Mouse (Mus musculus) hindbrain, embryonic 15.5 days (tissue): ENCODE results near the gene Gria4. TPM values are rescaled to one million over a fixed set of nuclear protein-coding genes. Genes with fewer than 3 reads are reported as not detected.
"Not testable (repeated sequence)": the region's sequence is repeated elsewhere in the genome, so short reads cannot be mapped to it uniquely, and the experiment has no call there.

Experiments
- ATAC-seq: fragments of 200-750 bp; cut with Nextera tagmentation; 2 replicates; pipeline ENCODE4 v1.8.0; 2017; ENCODE audit warnings: low read depth, moderate number of reproducible peaks, moderate TSS enrichment; ENCODE audit not compliant: low FRiP score
- H3K27ac ChIP-seq: fragments of 300-500 bp; sonication (generic); replicated peaks from 2 replicates; pipeline ENCODE4 v1.5.1; 2015; ENCODE audit warnings: mild to moderate bottlenecking, inconsistent platforms
- H3K27me3 ChIP-seq: fragments of 300-500 bp; sonication (generic); 2 replicates; pipeline ENCODE4 v1.6.1; 2015; ENCODE audit warnings: control low read depth, inconsistent platforms
- H3K36me3 ChIP-seq: fragments of 300-500 bp; sonication (generic); 2 replicates; pipeline ENCODE4 v1.6.1; 2015; ENCODE audit warnings: control low read depth, inconsistent platforms
- H3K4me1 ChIP-seq: fragments of 300-500 bp; sonication (generic); replicated peaks from 2 replicates; pipeline ENCODE4 v1.6.1; 2015; ENCODE audit warnings: control low read depth, inconsistent platforms
- H3K4me2 ChIP-seq: fragments of 300-500 bp; sonication (generic); 2 replicates; pipeline ENCODE4 v1.6.1; 2015; ENCODE audit warnings: moderate library complexity, mild to moderate bottlenecking, inconsistent platforms
- H3K4me3 ChIP-seq: fragments of 300-500 bp; sonication (generic); 2 replicates; pipeline ENCODE4 v1.5.1; 2015; ENCODE audit warnings: mild to moderate bottlenecking, inconsistent platforms
- H3K9ac ChIP-seq: fragments of 300-500 bp; sonication (generic); 2 replicates; pipeline ENCODE4 v1.6.1; 2015; ENCODE audit warnings: inconsistent platforms
- H3K9me3 ChIP-seq: fragments of 300-500 bp; sonication (generic); 2 replicates; pipeline ENCODE4 v1.6.1; 2016; ENCODE audit warnings: control low read depth, inconsistent platforms
- WGBS: fragments of 180-500 bp; shearing (Covaris S2); methylation state at CpG from one replicate; pipeline ENCODE4 v1.1.7; 2015; 5-methylcytosine and 5-hydroxymethylcytosine counted together
- polyA plus RNA-seq: library from polyadenylated mRNA; unstranded; fragments of >200 nt; fragmentation: Nextera tagmentation; extraction: Ambion mirVana; gene quantifications from 2 replicates; pipeline ENCODE4 v1.2.1, GENCODE M21; 2015

Gria4 gene
- polyA plus RNA-seq: 33.6 and 39.4 TPM in 2 replicates

DNA sequence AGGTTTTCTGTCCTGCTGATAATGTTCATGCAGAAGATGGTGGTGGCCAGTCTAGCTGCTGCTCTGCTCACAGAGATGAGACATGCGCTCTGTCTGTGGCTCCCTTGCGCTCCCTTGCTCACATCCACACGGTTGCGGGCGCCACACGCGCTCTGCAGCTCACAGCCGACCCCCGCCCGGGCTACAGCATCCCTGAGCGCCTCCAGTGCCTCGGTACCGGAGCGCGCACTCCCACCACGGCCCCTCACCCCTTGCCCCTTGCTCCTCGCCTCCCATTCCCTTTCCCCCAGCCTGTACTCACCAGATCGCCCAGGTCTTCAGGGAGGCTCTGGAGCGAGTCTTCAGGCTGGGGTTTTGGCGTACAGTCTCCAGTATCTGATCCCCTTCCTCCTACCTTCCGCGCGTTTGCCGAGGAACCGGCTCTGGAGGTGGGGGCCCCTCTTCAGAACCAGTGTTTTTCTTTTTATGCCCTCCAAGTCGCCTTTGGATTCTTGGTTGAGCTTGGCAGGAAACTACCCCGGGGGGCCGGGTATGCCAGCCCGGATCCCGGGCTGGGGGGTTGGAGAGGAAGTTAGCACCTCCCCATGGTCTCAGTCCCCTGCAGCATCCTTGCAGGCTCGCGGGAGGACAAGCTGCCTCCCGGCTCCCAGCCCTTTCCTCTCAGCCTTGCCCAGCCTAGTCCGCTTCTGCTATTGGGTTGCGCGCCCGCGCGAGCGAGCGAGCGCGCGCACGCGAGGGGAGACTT lies at the start of gene Gria4:
TSS of gene Gria4 (minus strand) at position 691 of the 745 bp plus-strand sequence.
- H3K4me2 ChIP-seq: peak within 1 kb of the TSS; percentile 81
- H3K9ac ChIP-seq: peak within 1 kb of the TSS; percentile 95
- ATAC-seq: peak; percentile 94
- H3K9me3 ChIP-seq: no peaks in the 10 kb centered on the region
- H3K36me3 ChIP-seq: no peaks in the 10 kb centered on the region
- H3K4me1 ChIP-seq: peaks cover 6% of the 10 kb centered on the region; the same call in 1 of the 2 replicates
- peak within 1 kb of the TSS; percentile 99 for H3K27ac ChIP-seq
- under 1% methylated on average over 46 of the region's 46 CpGs for WGBS
- no peaks in the 10 kb centered on the region for H3K27me3 ChIP-seq
- peak within 1 kb of the TSS; percentile 94 for H3K4me3 ChIP-seq

DNA sequence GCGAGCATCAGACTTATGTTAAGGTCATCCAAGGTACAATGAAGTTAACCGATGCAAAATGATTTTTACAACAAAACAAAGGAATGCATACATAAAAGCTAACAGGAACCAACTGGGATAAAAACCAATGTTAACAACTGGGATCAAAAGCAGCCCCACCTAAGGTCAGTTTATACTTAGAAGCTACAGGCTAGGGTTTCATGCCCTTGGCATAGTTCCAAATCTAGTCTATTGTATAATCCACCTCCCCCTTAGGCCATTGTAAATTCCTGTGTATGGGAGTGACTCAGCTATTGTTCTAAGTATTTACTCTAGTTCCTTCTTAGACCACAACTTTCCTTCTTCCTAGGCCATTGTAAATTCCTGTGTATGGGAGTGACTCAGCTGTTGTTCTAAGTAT lies 14.9 kb upstream of the Gria4 start:
- H3K4me2 ChIP-seq, H3K36me3 ChIP-seq, H3K27me3 ChIP-seq, ATAC-seq, H3K27ac ChIP-seq, H3K4me1 ChIP-seq, H3K9me3 ChIP-seq, H3K4me3 ChIP-seq, H3K9ac ChIP-seq: not testable (repeated sequence)
- 78% methylated on average over 2 of the region's 2 CpGs for WGBS

DNA sequence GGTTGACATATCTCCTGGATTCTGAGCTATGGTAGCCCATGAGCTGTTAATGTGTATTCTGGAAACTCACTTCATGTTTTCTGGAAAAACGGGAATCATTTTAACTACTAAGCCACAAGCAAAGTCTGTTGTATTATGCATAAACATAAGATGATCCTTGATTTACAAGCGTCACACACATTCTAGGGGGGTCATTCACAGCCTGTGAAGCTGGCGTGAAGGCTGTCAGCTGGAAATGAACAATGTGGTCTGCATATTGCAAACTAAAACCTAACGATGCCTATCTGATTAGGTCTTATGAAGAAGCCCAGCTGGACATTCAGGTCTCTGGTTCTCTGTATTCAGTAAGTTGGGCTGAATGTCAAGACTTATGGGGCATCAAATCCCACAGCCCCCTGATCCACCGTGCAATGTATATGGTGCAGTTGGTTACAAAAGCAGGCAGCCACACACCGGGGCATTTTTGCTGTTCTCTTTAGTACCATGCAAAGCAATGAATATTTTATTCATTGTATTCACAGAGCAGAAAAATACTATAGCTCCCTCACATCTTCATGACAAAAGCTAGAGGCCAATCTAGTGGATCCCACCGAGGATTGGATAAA lies 7.2 kb upstream of the Gria4 start:
- no peaks in the 10 kb centered on the region for H3K36me3 ChIP-seq
- H3K4me3 ChIP-seq: no peak overlapping the region
- no peak for ATAC-seq
- 33% methylated on average over 7 of the region's 7 CpGs for WGBS
- no peak overlapping the region for H3K27ac ChIP-seq
- H3K4me2 ChIP-seq: no peak overlapping the region
- no peaks in the 10 kb centered on the region for H3K9me3 ChIP-seq
- no peak overlapping the region for H3K9ac ChIP-seq
- no peaks in the 10 kb centered on the region for H3K4me1 ChIP-seq
- no peaks in the 10 kb centered on the region for H3K27me3 ChIP-seq

DNA sequence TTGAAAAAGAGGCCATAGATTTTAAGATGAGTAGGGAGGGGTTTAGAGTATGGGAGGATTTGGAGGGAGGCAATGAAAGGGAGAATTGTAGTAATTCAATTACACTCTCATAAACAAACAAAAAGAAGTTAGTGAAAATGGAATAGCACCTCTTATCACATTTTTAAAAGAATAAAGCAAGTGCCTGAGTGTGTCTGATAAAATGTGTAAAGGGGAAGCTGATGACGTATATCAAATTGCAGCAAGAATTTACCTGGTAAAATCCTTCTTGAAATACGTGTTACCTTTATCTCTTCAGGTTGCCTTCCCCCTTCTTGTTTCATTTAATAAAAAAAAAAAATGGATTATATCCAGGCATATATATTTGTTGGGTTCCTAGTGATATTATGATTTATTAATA lies 1.4 kb upstream of the Gria4 start:
- Histone ChIP-seq H3K27me3 (no peaks in the 10 kb centered on the region), H3K36me3 (no peaks in the 10 kb centered on the region), H3K27ac (no peak overlapping the region), H3K4me1 (peaks cover 6% of the 10 kb centered on the region; the same call in 1 of the 2 replicates), H3K4me3 (no peak overlapping the region), H3K9ac (no peak overlapping the region), H3K4me2 (no peak overlapping the region), H3K9me3 (no peaks in the 10 kb centered on the region)
- no peak for ATAC-seq
- WGBS: 89% methylated on average over 2 of the region's 2 CpGs

DNA sequence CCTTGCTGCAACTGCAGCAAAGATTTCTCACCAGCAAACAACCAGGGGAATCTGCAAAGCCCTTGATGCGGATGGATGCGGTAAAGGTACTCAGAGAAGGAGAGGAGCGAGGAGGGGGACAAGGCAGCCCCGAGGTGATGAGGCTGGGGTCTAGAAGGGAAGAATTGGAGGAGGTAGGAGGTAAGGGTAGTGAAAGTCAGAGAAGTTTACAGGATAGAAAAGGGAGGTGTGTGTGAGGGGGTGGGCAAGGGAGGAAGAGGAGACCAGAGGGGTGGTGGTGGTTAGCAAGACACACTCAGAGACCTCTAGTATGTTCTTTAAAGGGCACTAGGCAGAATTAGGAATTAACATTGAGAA lies 233 bp upstream of the Gria4 start:
- Histone ChIP-seq H3K27ac (peak overlapping the region; percentile 99), H3K4me1 (peaks cover 6% of the 10 kb centered on the region; the same call in 1 of the 2 replicates), H3K9me3 (no peaks in the 10 kb centered on the region), H3K27me3 (no peaks in the 10 kb centered on the region), H3K4me3 (peak overlapping the region; percentile 94), H3K4me2 (peak overlapping the region; percentile 81), H3K9ac (peak overlapping the region; percentile 95), H3K36me3 (no peaks in the 10 kb centered on the region)
- 0% methylated on average over 4 of the region's 4 CpGs for WGBS
- ATAC-seq: no peak

DNA sequence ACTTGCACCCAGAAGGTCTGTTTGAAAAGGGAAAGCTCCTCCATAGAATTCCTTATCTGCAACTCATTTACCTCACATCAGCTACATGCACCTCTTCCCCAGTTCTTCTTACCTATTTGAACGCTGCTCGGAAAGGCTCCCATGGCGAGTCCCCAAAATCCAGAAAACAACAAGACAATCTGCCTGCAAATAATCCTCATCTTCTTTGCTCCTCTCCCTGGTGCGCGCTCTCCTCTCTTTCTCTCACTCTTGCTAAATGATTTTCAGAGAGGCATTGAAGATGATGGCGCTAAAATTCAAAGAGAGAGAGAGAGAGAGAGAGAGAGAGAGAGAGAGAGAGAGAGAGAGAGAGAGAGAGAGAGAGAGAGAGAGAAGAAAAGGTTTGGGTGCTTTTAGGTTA lies 959 bp downstream of the Gria4 start:
- H3K4me2 ChIP-seq: peak overlapping the region; percentile 81
- 0 out of 2 replicates have a peak, but pooled peaks have one; percentile 2 for ATAC-seq
- H3K9ac ChIP-seq: peak overlapping the region; percentile 95
- peak overlapping the region; percentile 99 for H3K27ac ChIP-seq
- H3K36me3 ChIP-seq: no peaks in the 10 kb centered on the region
- H3K27me3 ChIP-seq: no peaks in the 10 kb centered on the region
- peaks cover 6% of the 10 kb centered on the region; the same call in 1 of the 2 replicates for H3K4me1 ChIP-seq
- H3K9me3 ChIP-seq: no peaks in the 10 kb centered on the region
- H3K4me3 ChIP-seq: peak overlapping the region; percentile 94
- WGBS: under 1% methylated on average over 5 of the region's 6 CpGs

DNA sequence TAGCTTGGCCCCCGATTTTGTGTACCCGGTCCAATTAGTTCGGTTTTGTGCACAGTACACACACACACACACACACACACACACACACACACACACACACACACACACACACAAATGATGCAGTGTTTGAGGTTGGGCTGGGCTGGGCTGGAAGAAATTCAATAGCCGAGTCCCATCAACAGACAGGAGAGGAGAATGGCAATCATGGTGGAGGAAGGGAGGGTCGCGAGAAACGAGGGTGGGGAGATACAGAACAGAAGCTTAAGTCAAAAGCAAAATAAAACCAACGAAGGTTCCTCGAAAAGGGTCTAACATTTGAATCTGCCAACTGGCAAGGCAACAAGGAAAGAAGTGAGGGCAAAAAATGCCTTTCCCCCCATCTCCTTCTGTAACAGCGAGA lies 1.6 kb downstream of the Gria4 start:
- WGBS: 24% methylated on average over 10 of the region's 10 CpGs
- Histone ChIP-seq H3K4me3 (peak overlapping the region; percentile 94), H3K27me3 (no peaks in the 10 kb centered on the region)

DNA sequence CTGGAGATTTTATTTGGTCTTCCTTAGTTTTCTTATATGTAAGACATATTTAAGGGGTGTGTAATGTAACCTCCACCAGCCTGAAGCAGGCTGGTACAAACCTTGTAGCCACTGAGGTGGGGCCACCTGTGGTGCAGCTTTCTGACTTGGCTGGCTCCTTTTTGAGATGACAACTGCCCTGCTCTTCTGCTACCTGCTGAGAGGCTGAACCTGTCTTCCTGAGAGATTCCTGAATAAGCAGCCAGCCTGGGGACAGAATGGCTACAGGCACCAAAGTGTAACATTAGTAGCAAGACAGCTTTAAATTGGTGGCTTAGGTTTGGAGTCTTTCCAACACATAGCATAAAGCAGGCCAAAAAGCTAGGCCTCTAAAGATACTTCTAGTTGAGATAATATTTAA lies 46.6 kb downstream of the Gria4 start:
- not testable (repeated sequence) for ATAC-seq, H3K9ac ChIP-seq, H3K36me3 ChIP-seq, H3K27ac ChIP-seq, H3K4me3 ChIP-seq, H3K27me3 ChIP-seq, H3K4me1 ChIP-seq, H3K4me2 ChIP-seq, H3K9me3 ChIP-seq

More for the DNA sequence above, 1.6 kb downstream of the Gria4 start:
- H3K27ac ChIP-seq: peak overlapping the region; percentile 99
- peak overlapping the region; percentile 81 for H3K4me2 ChIP-seq
- peaks cover 6% of the 10 kb centered on the region; the same call in 1 of the 2 replicates for H3K4me1 ChIP-seq
- no peak for ATAC-seq
- no peaks in the 10 kb centered on the region for H3K9me3 ChIP-seq
- no peaks in the 10 kb centered on the region for H3K36me3 ChIP-seq
- H3K9ac ChIP-seq: peak overlapping the region; percentile 95

DNA sequence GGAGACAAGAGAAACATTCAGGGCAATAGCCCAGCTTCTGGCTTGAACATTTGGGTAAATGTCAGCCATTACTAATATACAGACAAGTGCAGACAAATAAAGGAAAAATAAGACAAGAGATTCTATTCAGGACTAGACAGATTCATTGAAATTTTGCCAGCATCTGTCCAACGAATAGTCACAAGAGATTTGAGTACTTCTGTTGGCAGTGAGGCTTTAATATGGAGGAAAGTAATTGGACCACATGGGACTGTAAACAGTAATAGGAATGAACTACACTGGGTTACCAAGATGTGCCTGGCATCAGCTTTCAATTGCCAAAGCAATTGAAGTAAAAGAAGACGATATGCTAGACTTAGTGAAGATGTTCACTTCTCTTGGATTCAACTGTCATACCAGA lies 81.9 kb downstream of the Gria4 start:
- Histone ChIP-seq H3K9ac (no peak overlapping the region), H3K4me2 (no peak overlapping the region), H3K27ac (no peak overlapping the region), H3K36me3 (no peaks in the 10 kb centered on the region), H3K9me3 (no peaks in the 10 kb centered on the region), H3K4me1 (no peaks in the 10 kb centered on the region), H3K27me3 (no peaks in the 10 kb centered on the region), H3K4me3 (no peak overlapping the region)
- ATAC-seq: no peak
- WGBS: 59% methylated on average over 2 of the region's 2 CpGs

DNA sequence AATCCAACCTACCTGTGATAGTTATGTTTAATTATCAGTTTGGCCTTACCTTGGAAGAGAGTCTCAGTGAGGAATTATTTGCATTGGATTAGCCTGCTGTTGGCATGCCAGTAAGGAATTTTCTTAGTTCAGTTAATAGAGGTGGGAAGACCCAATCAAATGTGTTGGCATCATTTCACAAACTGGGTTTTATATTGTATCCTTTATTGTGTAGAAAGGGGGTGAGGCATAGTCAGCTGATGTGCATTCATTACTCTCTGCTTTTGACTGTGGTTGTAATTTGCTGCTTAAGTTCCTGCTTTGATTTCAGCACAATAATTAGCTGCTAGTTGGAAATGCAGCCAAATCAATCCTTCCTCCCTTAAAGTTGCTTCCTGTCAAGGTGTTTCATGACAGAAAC lies 83.7 kb downstream of the Gria4 start:
- H3K9ac ChIP-seq: no peak overlapping the region
- H3K27me3 ChIP-seq: no peaks in the 10 kb centered on the region
- no peaks in the 10 kb centered on the region for H3K36me3 ChIP-seq
- no peak overlapping the region for H3K27ac ChIP-seq
- no peaks in the 10 kb centered on the region for H3K9me3 ChIP-seq
- ATAC-seq: no peak
- no peak overlapping the region for H3K4me3 ChIP-seq
- no peak overlapping the region for H3K4me2 ChIP-seq
- no peaks in the 10 kb centered on the region for H3K4me1 ChIP-seq

DNA sequence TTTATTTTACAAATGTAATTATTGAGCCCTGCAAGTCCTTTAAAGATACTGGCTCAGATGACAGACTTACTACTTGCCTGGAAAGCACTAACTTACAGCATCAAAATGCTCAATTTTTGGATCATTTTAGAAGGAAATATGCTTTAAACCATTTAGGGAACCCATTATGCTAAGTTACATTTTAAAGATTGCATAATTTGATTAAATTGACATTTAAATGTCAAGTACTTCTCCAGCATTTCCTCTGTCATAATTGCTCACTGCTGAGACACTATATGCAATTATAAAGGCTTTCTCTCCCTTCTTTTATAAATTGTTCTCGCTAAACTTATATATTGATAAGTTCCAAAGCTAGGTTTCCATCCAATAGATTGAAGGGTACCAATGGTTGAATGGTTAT lies 108.9 kb downstream of the Gria4 start:
- Histone ChIP-seq H3K4me2 (no peak overlapping the region), H3K27me3 (no peaks in the 10 kb centered on the region), H3K9ac (no peak overlapping the region), H3K9me3 (no peaks in the 10 kb centered on the region), H3K27ac (no peak overlapping the region), H3K36me3 (no peaks in the 10 kb centered on the region), H3K4me3 (no peak overlapping the region), H3K4me1 (no peaks in the 10 kb centered on the region)
- no peak for ATAC-seq
- 84% methylated on average over 1 of the region's 1 CpGs for WGBS

DNA sequence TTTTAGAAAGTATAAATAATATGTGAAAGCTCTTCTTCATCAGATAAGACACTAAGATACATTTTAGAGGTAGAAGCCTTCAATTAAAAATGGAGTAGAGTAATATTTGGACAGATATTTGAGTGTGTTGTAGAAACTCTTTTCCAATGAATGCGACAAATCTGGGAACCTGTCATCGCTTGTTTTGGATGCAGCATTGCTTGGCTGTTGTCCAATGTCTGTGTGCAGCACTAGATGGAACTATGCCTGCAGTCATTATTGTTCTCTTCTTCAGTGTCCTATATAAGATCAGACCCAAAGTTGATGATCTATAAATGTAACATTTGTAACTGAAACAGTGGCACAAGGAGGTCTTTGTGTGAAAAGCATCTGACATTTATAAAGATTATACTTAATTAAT lies 115.8 kb downstream of the Gria4 start:
- no peaks in the 10 kb centered on the region for H3K9me3 ChIP-seq
- H3K9ac ChIP-seq: no peak overlapping the region
- H3K27ac ChIP-seq: no peak overlapping the region
- no peaks in the 10 kb centered on the region for H3K4me1 ChIP-seq
- no peak overlapping the region for H3K4me2 ChIP-seq
- WGBS: 60% methylated on average over 2 of the region's 2 CpGs
- H3K27me3 ChIP-seq: no peaks in the 10 kb centered on the region
- no peak for ATAC-seq
- H3K36me3 ChIP-seq: no peaks in the 10 kb centered on the region
- no peak overlapping the region for H3K4me3 ChIP-seq
